Mouse (Mus musculus) small intestine, adult 2 months (tissue): ENCODE results near the gene Gpc6.

Experiments
- CTCF ChIP-seq: fragments of 200-500 bp; IDR thresholded peaks from 2 replicates; pipeline ENCODE4 v1.5.1; 2012; ENCODE audit warnings: low read depth, mild to moderate bottlenecking, control low read depth, inconsistent platforms, low read length, moderate library complexity, mixed read lengths; ENCODE audit not compliant: insufficient replicate concordance, insufficient read length; ENCODE audit errors: extremely low read depth
- POLR2A ChIP-seq: fragments of 200-500 bp; IDR thresholded peaks from 2 replicates; pipeline ENCODE4 v1.6.1; 2012; ENCODE audit warnings: low read depth, mild to moderate bottlenecking, control low read depth, inconsistent platforms, low read length, moderate library complexity

DNA sequence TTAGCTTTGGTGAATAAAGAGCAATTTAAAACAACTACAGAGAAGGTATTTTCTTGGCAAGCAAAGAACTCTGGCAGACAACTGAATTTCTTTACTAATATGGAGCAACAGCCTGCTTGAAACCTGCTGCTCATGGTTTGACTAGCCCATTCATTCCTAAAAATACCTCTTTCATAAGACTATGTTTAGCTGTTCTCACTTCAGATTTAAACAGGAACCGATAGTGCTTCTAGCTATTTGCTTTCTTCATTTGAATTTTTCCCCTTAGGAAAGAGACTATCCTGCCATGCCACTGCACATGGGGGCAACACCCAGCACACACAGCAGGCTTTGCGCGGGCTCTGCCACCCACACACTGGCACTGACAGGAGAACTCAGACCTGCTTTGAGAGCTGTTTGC lies 888.4 kb downstream of the Gpc6 start:
- no peak for TF ChIP-seq CTCF
- TF ChIP-seq POLR2A: no peak
